Mouse (Mus musculus): ENCODE data around the gene Irgc1. TPM values are rescaled to one million over a fixed set of nuclear protein-coding genes. Genes with fewer than 3 reads are reported as not detected.

Gene Irgc1
- total RNA-seq, 1 experiment = not detected

GRCm38 (mm10) chr7:24446697-24447340, 5.3 kb downstream of the Irgc1 start:
- in situ Hi-C loops (cut with MboI; ENCODE audit: low sequenced_read_pairs in 2 of 2, unreplicated experiment in 2 of 2) = no loop called here
- peaks cover 9 to 17% of the 10 kb centered on the region in 2 experiments for H3K4me1 ChIP-seq (ENCODE audit: control insufficient read depth in 2 of 2, insufficient read depth in 2 of 2, low read length in 2 of 2, poor library complexity in 1 of 2)
- H3K36me3 ChIP-seq (ENCODE audit: control insufficient read depth, insufficient read depth, low read length, poor library complexity, severe bottlenecking) = no peaks in the 10 kb centered on the region
- no peak overlapping the region for H3K4me3 ChIP-seq (ENCODE audit: insufficient read depth in 1 of 2, low read depth in 1 of 2, low read length in 2 of 2, poor library complexity in 1 of 2, severe bottlenecking in 1 of 2)
- TF ChIP-seq ZNF384 (IDR thresholded peaks at IDR 0.05; ENCODE audit: low read depth, low read length) (no peak), MAFK (IDR thresholded peaks at IDR 0.05; ENCODE audit: insufficient read depth, low read depth, low read length) (no peak), HCFC1 (IDR thresholded peaks at IDR 0.05; ENCODE audit: borderline replicate concordance, insufficient read depth, low read length) (no peak), ZC3H11A (IDR thresholded peaks at IDR 0.05; ENCODE audit: borderline replicate concordance, low read depth, low read length) (no peak), CHD2 (IDR thresholded peaks at IDR 0.05; ENCODE audit: low read depth, low read length) (no peak)
- no peak overlapping the region for H3K27ac ChIP-seq (ENCODE audit: insufficient read depth, low read depth, low read length, poor library complexity, severe bottlenecking)
- H3K9ac ChIP-seq (ENCODE audit: insufficient read depth, low read depth, low read length, poor library complexity, severe bottlenecking) = no peak overlapping the region
- DNase-seq (ENCODE audit: low read depth, low spot score) = no peak
- H3K9me3 ChIP-seq (ENCODE audit: control insufficient read depth, insufficient read depth, low read depth, low read length) = no peaks in the 10 kb centered on the region

GRCm38 (mm10) chr7:24445266-24445926, 6.7 kb downstream of the Irgc1 start:
- Histone ChIP-seq H3K36me3 (ENCODE audit: control insufficient read depth, insufficient read depth, low read length, poor library complexity, severe bottlenecking) (no peaks in the 10 kb centered on the region), H3K9ac (ENCODE audit: insufficient read depth, low read depth, low read length, poor library complexity, severe bottlenecking) (no peak overlapping the region), H3K4me3 (ENCODE audit: insufficient read depth in 1 of 2, low read depth in 1 of 2, low read length in 2 of 2, poor library complexity in 1 of 2, severe bottlenecking in 1 of 2) (no peak overlapping the region), H3K4me1 (ENCODE audit: control insufficient read depth in 2 of 2, insufficient read depth in 2 of 2, low read length in 2 of 2, poor library complexity in 1 of 2) (peaks cover 7 to 14% of the 10 kb centered on the region in 2 experiments), H3K9me3 (ENCODE audit: control insufficient read depth, insufficient read depth, low read depth, low read length) (no peaks in the 10 kb centered on the region), H3K27ac (ENCODE audit: insufficient read depth, low read depth, low read length, poor library complexity, severe bottlenecking) (no peak overlapping the region)
- in situ Hi-C loops (cut with MboI; ENCODE audit: low sequenced_read_pairs in 2 of 2, unreplicated experiment in 2 of 2) = no loop called here
- no peak for DNase-seq (ENCODE audit: low read depth, low spot score)
- TF ChIP-seq MAFK (IDR thresholded peaks at IDR 0.05; ENCODE audit: insufficient read depth, low read depth, low read length) (no peak), ZC3H11A (IDR thresholded peaks at IDR 0.05; ENCODE audit: borderline replicate concordance, low read depth, low read length) (no peak)

GRCm38 (mm10) chr7:24442313-24442712, 9.8 kb downstream of the Irgc1 start:
- H3K4me3 ChIP-seq (ENCODE audit: insufficient read depth in 1 of 2, low read depth in 1 of 2, low read length in 2 of 2, poor library complexity in 1 of 2, severe bottlenecking in 1 of 2) = no peak overlapping the region
- peaks cover 0 to 7% of the 10 kb centered on the region in 2 experiments; a peak in 2 of 4 replicates for H3K4me1 ChIP-seq (ENCODE audit: control insufficient read depth in 2 of 2, insufficient read depth in 2 of 2, low read length in 2 of 2, poor library complexity in 1 of 2)

GRCm38 (mm10) chr7:24441785-24442184, 10.3 kb downstream of the Irgc1 start:
- Histone ChIP-seq H3K4me3 (ENCODE audit: insufficient read depth in 1 of 2, low read depth in 1 of 2, low read length in 2 of 2, poor library complexity in 1 of 2, severe bottlenecking in 1 of 2) (no peak overlapping the region), H3K9me3 (ENCODE audit: control insufficient read depth, insufficient read depth, low read depth, low read length) (no peaks in the 10 kb centered on the region), H3K9ac (ENCODE audit: insufficient read depth, low read depth, low read length, poor library complexity, severe bottlenecking) (no peak overlapping the region), H3K27ac (ENCODE audit: insufficient read depth, low read depth, low read length, poor library complexity, severe bottlenecking) (no peak overlapping the region), H3K4me1 (ENCODE audit: control insufficient read depth in 2 of 2, insufficient read depth in 2 of 2, low read length in 2 of 2, poor library complexity in 1 of 2) (peaks cover 0 to 6% of the 10 kb centered on the region in 2 experiments; a peak in 2 of 4 replicates), H3K36me3 (ENCODE audit: control insufficient read depth, insufficient read depth, low read length, poor library complexity, severe bottlenecking) (no peaks in the 10 kb centered on the region)
- DNase-seq (ENCODE audit: low read depth, low spot score) = peak; percentile 77
- in situ Hi-C loops (cut with MboI; ENCODE audit: low sequenced_read_pairs in 2 of 2, unreplicated experiment in 2 of 2) = no loop called here
- TF ChIP-seq ZC3H11A (IDR thresholded peaks at IDR 0.05; ENCODE audit: borderline replicate concordance, low read depth, low read length) = peak; percentile 84
- TF ChIP-seq HCFC1 (IDR thresholded peaks at IDR 0.05; ENCODE audit: borderline replicate concordance, insufficient read depth, low read length) = 0 out of 2 replicates have a peak, but pooled peaks have one; percentile 45
- no peak for TF ChIP-seq CHD2 (IDR thresholded peaks at IDR 0.05; ENCODE audit: low read depth, low read length)

More at GRCm38 (mm10) chr7:24442313-24442712, 9.8 kb downstream of the Irgc1 start:
- in situ Hi-C loops (cut with MboI; ENCODE audit: low sequenced_read_pairs in 2 of 2, unreplicated experiment in 2 of 2) = no loop called here
- TF ChIP-seq CHD2 (IDR thresholded peaks at IDR 0.05; ENCODE audit: low read depth, low read length) (no peak), HCFC1 (IDR thresholded peaks at IDR 0.05; ENCODE audit: borderline replicate concordance, insufficient read depth, low read length) (no peak), MAFK (IDR thresholded peaks at IDR 0.05; ENCODE audit: insufficient read depth, low read depth, low read length) (no peak), ZC3H11A (IDR thresholded peaks at IDR 0.05; ENCODE audit: borderline replicate concordance, low read depth, low read length) (no peak), ZNF384 (IDR thresholded peaks at IDR 0.05; ENCODE audit: low read depth, low read length) (no peak)
- no peaks in the 10 kb centered on the region for H3K36me3 ChIP-seq (ENCODE audit: control insufficient read depth, insufficient read depth, low read length, poor library complexity, severe bottlenecking)
- H3K9me3 ChIP-seq (ENCODE audit: control insufficient read depth, insufficient read depth, low read depth, low read length) = no peaks in the 10 kb centered on the region
- H3K9ac ChIP-seq (ENCODE audit: insufficient read depth, low read depth, low read length, poor library complexity, severe bottlenecking) = no peak overlapping the region
- DNase-seq (ENCODE audit: low read depth, low spot score) = no peak
- no peak overlapping the region for H3K27ac ChIP-seq (ENCODE audit: insufficient read depth, low read depth, low read length, poor library complexity, severe bottlenecking)

Measured in ES-E14 (cell line).